Mouse (Mus musculus) testis, adult 2 months (tissue): ENCODE measurements around the gene BC037034.

Experiments
- CTCF ChIP-seq: fragments of 200-500 bp; IDR thresholded peaks from 2 replicates; pipeline ENCODE4 v1.5.1; 2012; ENCODE audit warnings: low read depth, mild to moderate bottlenecking, inconsistent platforms, low read length, moderate library complexity; ENCODE audit not compliant: control insufficient read depth, insufficient read depth, insufficient replicate concordance
- POLR2A ChIP-seq: fragments of 200-500 bp; IDR thresholded peaks from 2 replicates; pipeline ENCODE4 v1.6.1; 2012; ENCODE audit warnings: low read depth, mild to moderate bottlenecking, inconsistent platforms, low read length, moderate library complexity; ENCODE audit not compliant: control insufficient read depth

DNA sequence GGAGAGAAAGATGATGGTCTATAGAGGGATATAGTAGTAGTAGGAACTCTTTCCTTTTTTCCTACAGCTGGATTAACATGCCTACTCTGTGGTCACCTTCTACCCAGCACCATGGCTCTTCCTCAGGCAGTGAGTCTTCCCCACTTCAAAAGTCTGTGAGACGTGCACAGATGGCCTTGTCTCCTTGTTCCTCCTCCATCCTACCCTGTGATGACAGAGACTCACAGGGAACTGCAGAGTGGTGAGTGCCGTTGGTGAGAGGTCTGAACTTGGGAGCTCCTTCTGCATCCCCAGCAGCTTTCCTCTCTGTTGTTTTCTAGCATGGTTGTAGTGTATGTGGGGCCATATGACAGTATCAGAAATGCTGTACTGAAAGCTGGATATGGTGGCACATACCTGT is 18.0 kb upstream of the BC037034 start:
- TF ChIP-seq POLR2A = no peak
- TF ChIP-seq CTCF = no peak
